Mouse (Mus musculus) lung, postnatal 0 days (tissue): ENCODE measurements around the gene Sncg.

Source experiments
- CTCF ChIP-seq: IDR thresholded peaks from 2 replicates; pipeline ENCODE4 v1.5.1; 2016; ENCODE audit warnings: antibody characterized with exemption, mild to moderate bottlenecking
- EP300 ChIP-seq: IDR thresholded peaks from 2 replicates; pipeline ENCODE4 v1.6.1; 2016; ENCODE audit warnings: antibody characterized with exemption, mild to moderate bottlenecking, control low read depth

- TF ChIP-seq CTCF, result peak; percentile 36
- no peak for TF ChIP-seq EP300
These were observed 4.4 kb downstream of the Sncg start for GRCm38 (mm10) chr14:34370203-34370602.
